Mouse (Mus musculus) neural tube, embryonic 13.5 days (tissue): Measurements from ENCODE around the gene Gpc5. TPM values are rescaled to one million over a fixed set of nuclear protein-coding genes. Genes with fewer than 3 reads are reported as not detected.
A peak's percentile ranks its signal among the peaks of the same experiment; 100 is the strongest.

Experiments
- ATAC-seq: fragments of 200-750 bp; cut with Nextera tagmentation; 2 replicates; pipeline ENCODE4 v1.8.0; 2017; ENCODE audit warnings: low read depth, mild to moderate bottlenecking, moderate TSS enrichment, moderate library complexity
- H3K27ac ChIP-seq: fragments of 300-500 bp; sonication (generic); replicated peaks from 2 replicates; pipeline ENCODE4 v1.5.1; 2015; ENCODE audit warnings: moderate library complexity, mild to moderate bottlenecking, inconsistent platforms
- H3K27me3 ChIP-seq: fragments of 300-500 bp; sonication (generic); 2 replicates; pipeline ENCODE4 v1.6.1; 2015; ENCODE audit warnings: mild to moderate bottlenecking, inconsistent platforms
- H3K36me3 ChIP-seq: fragments of 300-500 bp; sonication (generic); 2 replicates; pipeline ENCODE4 v1.6.1; 2015; ENCODE audit warnings: mild to moderate bottlenecking, inconsistent platforms
- H3K4me1 ChIP-seq: fragments of 300-500 bp; sonication (generic); replicated peaks from 2 replicates; pipeline ENCODE4 v1.6.1; 2015; ENCODE audit warnings: inconsistent platforms
- H3K4me2 ChIP-seq: fragments of 300-500 bp; sonication (generic); 2 replicates; pipeline ENCODE4 v1.6.1; 2015; ENCODE audit warnings: inconsistent platforms, mild to moderate bottlenecking, moderate library complexity
- H3K4me3 ChIP-seq: fragments of 300-500 bp; sonication (generic); 2 replicates; pipeline ENCODE4 v1.5.1; 2015; ENCODE audit warnings: mild to moderate bottlenecking, inconsistent platforms
- H3K9ac ChIP-seq: fragments of 300-500 bp; sonication (generic); 2 replicates; pipeline ENCODE4 v1.6.1; 2015; ENCODE audit warnings: moderate library complexity, mild to moderate bottlenecking, inconsistent platforms
- H3K9me3 ChIP-seq: fragments of 300-500 bp; sonication (generic); 2 replicates; pipeline ENCODE4 v1.6.1; 2016; ENCODE audit warnings: inconsistent platforms
- WGBS: fragments of 180-500 bp; shearing (Covaris S2); methylation state at CpG from one replicate; pipeline ENCODE4 v1.1.7; 2015; 5-methylcytosine and 5-hydroxymethylcytosine counted together
- polyA plus RNA-seq: library from polyadenylated mRNA; unstranded; fragments of >200 nt; fragmentation: Nextera tagmentation; extraction: Ambion mirVana; gene quantifications from 2 replicates; pipeline ENCODE4 v1.2.1, GENCODE M21; 2015

Gpc5 gene
- 6.7 and 7.1 TPM in 2 replicates for polyA plus RNA-seq

DNA sequence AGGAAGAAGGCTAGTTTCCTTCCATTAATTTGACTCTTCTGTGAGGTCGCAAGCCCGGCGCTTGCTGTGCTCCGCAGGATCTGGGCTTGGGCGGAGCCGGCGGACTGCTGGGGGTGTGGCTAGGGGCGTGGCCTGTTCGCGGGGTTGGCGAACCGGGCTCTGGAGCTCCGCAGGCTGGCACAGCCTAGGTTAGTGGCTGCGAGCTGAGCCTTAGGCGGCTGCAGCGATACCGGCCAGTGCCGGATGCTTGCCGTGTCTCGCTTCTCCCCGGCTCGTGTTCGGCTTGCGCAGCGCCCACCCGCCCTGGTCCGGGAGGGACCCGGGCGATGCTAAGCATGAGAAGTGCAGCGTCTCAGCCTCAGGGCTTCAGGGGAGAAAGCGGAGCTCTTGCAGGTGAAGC is at the start of gene Gpc5:
Gene Gpc5 (plus strand): TSS at position 135 of the 400 bp plus-strand sequence.
- Histone ChIP-seq H3K9ac (peak within 1 kb of the TSS; percentile 69), H3K4me1 (peaks cover 6% of the 10 kb centered on the region; the same call in 1 of the 2 replicates), H3K9me3 (no peaks in the 10 kb centered on the region), H3K4me2 (peak within 1 kb of the TSS; percentile 87), H3K27ac (no peak within 1 kb of the TSS), H3K36me3 (no peaks in the 10 kb centered on the region), H3K4me3 (peak within 1 kb of the TSS; percentile 61), H3K27me3 (peaks cover 56% of the 10 kb centered on the region)
- under 1% methylated on average over 31 of the region's 31 CpGs for WGBS
- ATAC-seq = peak; percentile 100

DNA sequence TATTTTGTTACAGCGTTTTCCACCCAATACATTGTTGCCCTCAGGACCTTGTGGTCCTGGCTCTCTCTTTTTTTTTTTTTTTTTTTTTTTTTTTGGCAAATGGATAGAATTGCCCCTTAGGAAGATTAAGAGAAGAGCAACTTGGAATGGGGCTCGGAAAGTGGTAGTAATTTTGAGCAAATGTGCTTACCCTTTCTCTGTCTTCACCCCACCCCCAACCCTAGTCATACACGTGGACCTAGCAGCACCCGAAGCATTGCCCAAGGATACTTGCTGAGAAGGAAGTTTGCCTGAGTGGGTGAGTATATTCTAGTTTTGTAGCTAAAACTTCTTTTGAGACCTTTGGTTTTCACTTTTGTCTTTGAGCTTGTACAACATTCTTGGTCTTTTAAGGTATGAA is 49.4 kb upstream of the Gpc5 start:
- H3K27ac ChIP-seq = no peak overlapping the region
- H3K4me2 ChIP-seq = peak overlapping the region; percentile 89
- WGBS = under 1% methylated on average over 4 of the region's 4 CpGs
- H3K9ac ChIP-seq = peak overlapping the region; percentile 97
- H3K36me3 ChIP-seq = peaks cover 41% of the 10 kb centered on the region
- peaks cover 5% of the 10 kb centered on the region for H3K27me3 ChIP-seq
- H3K4me1 ChIP-seq = peaks cover 48% of the 10 kb centered on the region
- ATAC-seq = no peak
- H3K9me3 ChIP-seq = no peaks in the 10 kb centered on the region
- H3K4me3 ChIP-seq = peak overlapping the region; percentile 87

DNA sequence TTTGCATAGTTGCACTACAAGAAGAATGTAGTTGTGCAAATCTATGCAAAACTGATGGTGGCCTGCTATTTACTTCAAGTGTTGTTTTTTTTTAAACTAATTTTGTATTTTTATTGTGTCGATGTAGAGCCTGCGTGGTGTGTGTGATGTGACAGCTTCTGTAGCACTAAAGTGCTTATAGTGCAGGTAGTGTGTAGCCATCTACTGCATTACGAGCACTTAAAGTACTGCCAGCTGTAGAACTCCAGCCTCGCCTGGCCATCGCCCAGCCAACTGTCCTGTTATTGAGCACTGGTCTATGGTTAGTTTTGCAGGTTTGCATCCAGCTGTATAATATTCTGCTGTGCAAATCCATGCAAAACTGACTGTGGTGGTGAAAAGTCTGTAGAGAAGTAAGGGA is 48.0 kb upstream of the Gpc5 start:
- Histone ChIP-seq H3K9me3 (no peaks in the 10 kb centered on the region), H3K36me3 (peaks cover 47% of the 10 kb centered on the region), H3K27ac (no peak overlapping the region), H3K4me2 (peak overlapping the region; percentile 89), H3K4me1 (peaks cover 48% of the 10 kb centered on the region), H3K9ac (peak overlapping the region; percentile 22; the same call in 1 of the 2 replicates), H3K4me3 (no peak overlapping the region), H3K27me3 (peaks cover under 1% of the 10 kb centered on the region)
- WGBS = 80% methylated on average over 5 of the region's 5 CpGs
- no peak for ATAC-seq

DNA sequence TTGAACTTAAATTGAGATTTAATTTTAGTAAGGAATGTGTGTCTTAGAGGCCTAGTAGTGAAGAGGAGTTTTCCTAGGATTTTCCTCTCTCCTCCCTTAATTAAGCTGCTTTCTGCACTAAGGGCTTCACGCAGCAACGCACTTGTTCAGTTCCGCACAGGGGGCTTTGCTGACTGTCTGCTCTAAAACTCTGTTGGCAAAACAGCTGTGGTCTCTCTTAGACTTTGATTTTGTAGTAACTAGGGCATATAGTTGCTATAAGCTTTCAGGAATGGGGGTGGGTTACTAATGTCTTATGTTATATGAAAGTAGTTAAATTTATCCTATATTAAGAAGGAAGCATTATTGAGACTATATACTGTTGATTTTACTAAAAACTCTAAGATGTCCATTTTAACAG is 46.3 kb upstream of the Gpc5 start:
- H3K27ac ChIP-seq = no peak overlapping the region
- H3K4me3 ChIP-seq = no peak overlapping the region
- H3K9me3 ChIP-seq = no peaks in the 10 kb centered on the region
- H3K4me2 ChIP-seq = no peak overlapping the region
- H3K27me3 ChIP-seq = no peaks in the 10 kb centered on the region
- peaks cover 41% of the 10 kb centered on the region for H3K4me1 ChIP-seq
- no peak overlapping the region for H3K9ac ChIP-seq
- H3K36me3 ChIP-seq = peaks cover 47% of the 10 kb centered on the region
- 93% methylated on average over 3 of the region's 3 CpGs for WGBS
- ATAC-seq = no peak

DNA sequence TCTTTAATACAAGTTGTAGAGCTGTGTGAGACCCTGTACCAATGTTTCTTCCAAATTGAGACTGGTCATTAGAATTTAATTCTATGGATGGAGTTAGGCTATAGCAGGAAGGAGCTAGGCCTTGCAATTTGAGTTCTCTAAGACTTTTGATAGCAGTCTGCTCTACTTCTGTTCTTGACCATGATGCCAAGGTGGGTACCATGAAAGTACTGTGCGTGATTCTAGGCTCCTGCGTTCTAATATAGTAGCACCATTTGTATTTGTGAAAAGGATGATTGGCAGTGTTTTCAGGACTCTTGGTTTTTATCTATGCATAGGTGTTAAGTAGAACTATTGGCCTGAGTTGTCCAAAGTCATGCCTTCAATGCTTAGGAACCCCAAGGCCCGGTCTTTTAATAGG is 44.7 kb upstream of the Gpc5 start:
- no peaks in the 10 kb centered on the region for H3K27me3 ChIP-seq
- H3K27ac ChIP-seq = no peak overlapping the region
- no peak for ATAC-seq
- no peak overlapping the region for H3K9ac ChIP-seq
- peaks cover 41% of the 10 kb centered on the region for H3K4me1 ChIP-seq
- no peak overlapping the region for H3K4me2 ChIP-seq
- peaks cover 47% of the 10 kb centered on the region for H3K36me3 ChIP-seq
- 90% methylated on average over 3 of the region's 3 CpGs for WGBS
- no peaks in the 10 kb centered on the region for H3K9me3 ChIP-seq
- H3K4me3 ChIP-seq = no peak overlapping the region

DNA sequence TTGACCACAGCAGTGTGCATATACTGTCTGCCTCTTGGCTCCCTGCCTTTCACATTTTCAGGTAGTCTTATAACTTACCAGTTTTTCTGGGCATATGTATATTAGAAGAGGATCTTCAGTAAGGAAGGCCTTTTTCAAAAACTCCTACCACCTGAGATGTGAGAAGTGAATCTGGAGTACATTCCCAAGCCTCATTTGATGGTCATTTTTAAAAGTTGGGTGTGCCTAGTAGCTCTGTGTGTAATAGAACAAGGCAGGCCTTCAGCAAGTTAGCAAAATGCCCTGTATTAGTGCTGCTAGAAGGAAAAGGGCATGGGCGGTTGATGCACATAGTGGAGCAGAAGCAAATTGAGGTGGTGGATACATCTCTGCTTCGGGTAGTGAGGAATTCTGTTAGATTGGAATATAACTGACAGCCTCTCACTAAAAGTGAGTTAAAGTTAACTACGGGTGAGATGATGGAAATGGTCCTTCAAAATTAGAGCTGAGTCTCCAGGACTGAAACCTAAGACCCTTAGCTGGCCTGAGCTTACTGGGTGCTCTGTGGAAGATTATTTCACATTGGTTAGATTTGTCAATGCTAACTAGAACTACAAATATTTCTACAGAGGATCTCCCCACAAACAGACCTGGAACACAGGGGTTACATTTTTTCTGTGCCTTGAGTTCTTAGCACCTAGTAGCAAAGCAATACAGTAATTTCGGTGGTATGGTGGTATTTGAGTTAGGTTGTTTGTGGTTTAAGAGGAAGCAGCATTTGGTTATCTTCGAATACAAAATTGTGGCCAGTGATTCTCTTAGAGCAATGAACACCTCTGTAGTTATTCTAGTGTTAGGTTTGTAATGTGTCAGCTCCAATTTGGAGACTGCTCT is 43.8 kb upstream of the Gpc5 start:
- H3K4me3 ChIP-seq = no peak overlapping the region
- no peak overlapping the region for H3K27ac ChIP-seq
- no peaks in the 10 kb centered on the region for H3K27me3 ChIP-seq
- peaks cover 32% of the 10 kb centered on the region for H3K4me1 ChIP-seq
- H3K36me3 ChIP-seq = peaks cover 46% of the 10 kb centered on the region
- 56% methylated on average over 5 of the region's 5 CpGs for WGBS
- H3K9me3 ChIP-seq = no peaks in the 10 kb centered on the region
- ATAC-seq = no peak
- H3K4me2 ChIP-seq = no peak overlapping the region
- no peak overlapping the region for H3K9ac ChIP-seq

DNA sequence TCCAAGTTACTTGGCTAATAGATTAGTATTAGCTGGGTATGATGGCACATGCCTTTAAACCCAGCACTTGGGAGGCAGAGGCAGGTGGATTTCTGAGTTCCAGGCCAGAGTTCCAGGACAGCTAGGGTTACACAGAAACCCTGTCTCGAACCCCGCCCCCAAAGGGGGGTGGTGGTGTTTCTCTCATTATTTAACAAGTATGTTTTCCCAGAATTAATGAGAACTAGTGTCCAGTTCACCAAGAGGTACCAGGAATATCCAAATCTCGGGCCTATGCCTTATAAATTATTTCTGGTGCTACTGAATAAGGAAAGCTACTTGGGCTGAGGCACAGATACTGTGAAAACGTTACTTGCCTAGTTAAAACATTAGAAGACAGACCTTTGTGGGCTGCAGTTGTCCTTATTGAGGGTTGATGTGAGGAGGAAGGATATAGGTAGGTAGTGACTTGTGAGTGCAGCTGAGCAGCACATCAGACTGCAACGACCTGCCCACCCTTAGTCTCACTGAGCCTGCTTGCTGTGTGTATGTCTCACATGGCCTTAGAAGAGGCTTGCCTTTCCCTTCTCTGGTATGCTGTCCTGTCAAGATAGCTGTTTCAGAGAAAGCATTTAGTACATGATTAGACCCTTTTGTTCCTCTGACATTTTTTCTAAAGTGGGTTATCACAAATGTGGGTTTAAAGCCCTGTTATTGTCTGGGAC is 43.0 kb upstream of the Gpc5 start:
- 37% methylated on average over 5 of the region's 5 CpGs for WGBS
- Histone ChIP-seq H3K27ac (no peak overlapping the region), H3K4me1 (peaks cover 24% of the 10 kb centered on the region), H3K27me3 (no peaks in the 10 kb centered on the region), H3K4me2 (no peak overlapping the region), H3K4me3 (no peak overlapping the region), H3K9me3 (no peaks in the 10 kb centered on the region), H3K9ac (no peak overlapping the region), H3K36me3 (peaks cover 38% of the 10 kb centered on the region)
- ATAC-seq = no peak

DNA sequence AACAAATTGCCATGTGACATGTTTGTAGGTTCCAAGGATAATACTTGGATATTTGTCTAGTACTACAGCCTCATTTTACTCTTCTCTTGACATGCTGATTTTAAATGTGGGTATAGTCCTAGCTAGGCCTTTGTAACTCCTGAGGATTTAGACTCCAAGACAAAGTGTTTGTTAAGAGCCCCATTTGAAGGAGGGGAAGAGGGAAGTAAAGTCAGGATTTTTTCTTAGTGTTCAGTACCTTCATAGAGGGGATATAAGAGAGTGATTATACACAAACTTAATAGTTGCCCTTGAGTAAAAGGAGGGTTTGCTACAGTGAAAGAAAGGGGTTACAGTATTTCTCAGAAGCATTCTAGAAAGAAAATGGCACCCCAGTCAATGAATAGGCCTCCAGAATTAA is 42.2 kb upstream of the Gpc5 start:
- H3K4me3 ChIP-seq = no peak overlapping the region
- H3K4me1 ChIP-seq = 0 out of 2 replicates have a peak, but pooled peaks cover 16% of the 10 kb centered on the region
- no peak for ATAC-seq

DNA sequence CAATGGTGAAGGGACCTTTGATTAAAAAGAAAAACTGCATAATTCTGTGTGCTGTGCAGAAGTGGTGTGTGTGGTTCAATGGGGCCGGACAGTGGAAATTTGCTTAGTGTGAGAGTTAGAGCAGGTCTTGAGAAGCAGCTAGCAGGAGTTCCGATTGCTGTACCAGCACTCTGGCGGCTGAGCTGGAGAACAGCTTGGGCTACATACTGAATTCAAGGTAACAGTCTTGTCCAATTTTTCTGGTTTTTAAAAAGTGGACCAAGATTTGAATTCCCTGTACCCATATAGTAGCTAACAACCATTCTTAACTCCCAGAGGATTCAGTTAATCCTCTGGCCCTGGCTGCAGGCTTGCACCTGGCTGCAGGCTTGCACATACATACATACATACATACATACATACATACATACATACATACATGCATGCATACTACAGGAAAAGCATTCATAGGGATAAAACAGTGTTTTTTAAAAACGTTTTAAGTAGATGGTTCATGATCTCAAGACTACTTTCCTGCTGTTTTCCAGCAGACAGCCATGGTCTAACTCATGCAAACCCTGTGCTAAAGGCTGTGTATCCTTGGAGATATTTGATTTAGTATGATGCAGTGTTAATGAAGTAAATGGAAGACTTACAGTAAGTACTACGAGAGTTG is 40.8 kb upstream of the Gpc5 start:
- ATAC-seq = no peak
- Histone ChIP-seq H3K4me2 (no peak overlapping the region), H3K9ac (no peak overlapping the region)

More for the DNA sequence above, 42.2 kb upstream of the Gpc5 start:
- H3K4me2 ChIP-seq = no peak overlapping the region
- no peaks in the 10 kb centered on the region for H3K9me3 ChIP-seq
- no peaks in the 10 kb centered on the region for H3K27me3 ChIP-seq
- H3K27ac ChIP-seq = no peak overlapping the region
- peaks cover 31% of the 10 kb centered on the region for H3K36me3 ChIP-seq
- no peak overlapping the region for H3K9ac ChIP-seq

DNA sequence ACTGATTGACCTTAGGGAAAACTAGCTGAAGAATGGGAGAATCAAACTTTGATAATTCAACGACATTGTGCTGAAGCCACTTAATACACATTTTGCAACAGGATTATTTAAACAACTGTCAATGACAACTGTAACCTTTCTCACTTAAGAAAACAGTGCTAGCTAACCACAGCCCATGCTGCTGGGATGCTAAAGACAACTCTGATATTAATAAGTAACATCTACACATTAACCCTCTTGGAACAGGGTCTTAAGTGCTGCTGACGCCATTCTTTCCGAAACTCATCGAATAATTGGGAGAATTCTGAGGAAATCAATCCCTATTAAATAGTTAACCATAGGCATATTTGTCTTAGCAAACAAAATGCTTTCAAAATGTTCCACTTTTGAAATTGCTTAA is 39.6 kb upstream of the Gpc5 start:
- 90% methylated on average over 4 of the region's 4 CpGs for WGBS
- Histone ChIP-seq H3K36me3 (peaks cover 8% of the 10 kb centered on the region), H3K9ac (no peak overlapping the region), H3K9me3 (no peaks in the 10 kb centered on the region), H3K4me3 (no peak overlapping the region), H3K27ac (no peak overlapping the region), H3K4me1 (no peaks in the 10 kb centered on the region), H3K27me3 (no peaks in the 10 kb centered on the region), H3K4me2 (no peak overlapping the region)
- ATAC-seq = no peak

More for the DNA sequence above, 40.8 kb upstream of the Gpc5 start:
- H3K4me3 ChIP-seq = no peak overlapping the region
- 0 out of 2 replicates have a peak, but pooled peaks cover 7% of the 10 kb centered on the region for H3K4me1 ChIP-seq
- 79% methylated on average over 5 of the region's 5 CpGs for WGBS
- peaks cover 17% of the 10 kb centered on the region for H3K36me3 ChIP-seq
- H3K27ac ChIP-seq = no peak overlapping the region
- no peaks in the 10 kb centered on the region for H3K9me3 ChIP-seq
- H3K27me3 ChIP-seq = no peaks in the 10 kb centered on the region

DNA sequence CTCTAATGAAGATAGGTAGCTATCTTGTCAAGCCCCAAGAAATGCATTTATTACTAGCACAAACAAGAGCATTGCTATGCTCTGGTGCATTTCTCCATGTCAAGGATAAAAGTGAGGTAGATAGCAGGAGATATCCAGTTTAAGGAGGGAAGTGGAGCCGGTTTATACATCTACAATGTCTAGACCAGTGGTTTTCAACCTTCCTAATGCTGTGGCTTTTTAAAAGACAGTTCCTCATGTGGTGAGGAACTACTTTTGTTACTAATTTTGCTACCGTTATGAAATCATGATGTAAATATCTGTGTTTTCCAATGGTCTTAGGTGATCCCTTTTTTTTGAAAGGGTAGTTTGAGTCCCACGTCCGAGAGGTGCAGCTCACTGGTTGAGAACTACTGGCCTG is 37.8 kb upstream of the Gpc5 start:
- 92% methylated on average over 4 of the region's 4 CpGs for WGBS
- Histone ChIP-seq H3K27ac (no peak overlapping the region), H3K27me3 (no peaks in the 10 kb centered on the region)

DNA sequence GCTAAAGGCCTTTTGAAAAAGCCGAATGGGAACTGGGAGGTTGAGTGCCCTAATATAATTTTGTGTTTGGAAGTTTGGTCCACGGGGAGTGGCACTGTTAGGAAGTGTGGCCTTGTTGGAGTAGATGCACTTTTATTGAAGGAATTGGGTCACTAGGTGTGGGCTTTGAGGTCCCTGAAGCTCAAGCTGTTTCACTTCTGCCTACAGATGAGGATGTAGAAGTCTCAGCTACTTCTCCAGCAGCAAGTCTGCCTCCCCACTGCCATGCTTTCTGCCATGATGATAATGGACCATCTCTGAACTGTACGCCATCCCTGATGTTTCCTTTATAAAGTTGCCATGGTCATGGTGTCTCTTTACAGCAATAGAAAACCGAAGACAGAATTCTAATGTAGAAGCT is 34.5 kb upstream of the Gpc5 start:
- no peak overlapping the region for H3K4me3 ChIP-seq
- no peaks in the 10 kb centered on the region for H3K9me3 ChIP-seq
- H3K27me3 ChIP-seq = no peaks in the 10 kb centered on the region
- no peak for ATAC-seq
- no peak overlapping the region for H3K9ac ChIP-seq
- H3K4me1 ChIP-seq = no peaks in the 10 kb centered on the region
- no peak overlapping the region for H3K27ac ChIP-seq
- 79% methylated on average over 4 of the region's 4 CpGs for WGBS
- 0 out of 2 replicates have a peak, but pooled peaks cover 4% of the 10 kb centered on the region for H3K36me3 ChIP-seq
- H3K4me2 ChIP-seq = no peak overlapping the region

More for the DNA sequence above, 37.8 kb upstream of the Gpc5 start:
- H3K9ac ChIP-seq = no peak overlapping the region
- no peak for ATAC-seq
- no peaks in the 10 kb centered on the region for H3K4me1 ChIP-seq
- H3K9me3 ChIP-seq = no peaks in the 10 kb centered on the region
- no peak overlapping the region for H3K4me2 ChIP-seq
- 0 out of 2 replicates have a peak, but pooled peaks cover 4% of the 10 kb centered on the region for H3K36me3 ChIP-seq
- H3K4me3 ChIP-seq = no peak overlapping the region
